Mouse (Mus musculus) liver, postnatal 0 days (tissue): ENCODE results near the gene Rps27rt.

ENCODE experiments used
- CTCF ChIP-seq: sonication (generic); IDR thresholded peaks from 2 replicates; pipeline ENCODE4 v1.5.1; 2016; ENCODE audit warnings: antibody characterized with exemption, low read depth
- EP300 ChIP-seq: IDR thresholded peaks from 2 replicates; pipeline ENCODE4 v1.6.1; 2016; ENCODE audit warnings: antibody characterized with exemption, low read depth, mild to moderate bottlenecking

DNA sequence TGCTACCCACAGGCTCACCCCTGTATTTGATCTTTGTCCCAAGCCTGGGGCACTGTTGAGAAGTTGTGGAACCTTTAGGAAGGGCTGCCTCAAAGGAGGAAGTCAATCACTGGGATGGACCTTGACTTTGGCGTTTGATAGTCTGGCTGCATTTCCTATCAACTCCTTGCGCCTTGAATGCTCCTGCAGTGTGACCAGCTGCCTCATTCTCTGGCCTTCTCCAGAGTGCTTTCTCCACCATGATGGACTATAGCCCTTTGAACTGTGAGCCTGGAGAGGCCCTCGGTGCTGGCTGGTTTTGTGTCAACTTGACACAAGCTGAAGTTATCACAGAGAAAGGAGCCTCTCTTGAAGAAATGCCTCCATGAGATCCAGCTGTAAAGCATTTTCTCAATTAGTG is 37.9 kb downstream of the Rps27rt start:
- TF ChIP-seq CTCF (no peak), EP300 (no peak)
